Mouse (Mus musculus): ENCODE data around the gene Tspan18. TPM values are rescaled to one million over a fixed set of nuclear protein-coding genes. Genes with fewer than 3 reads are reported as not detected.

The Tspan18 gene
- polyA plus RNA-seq, 2 experiments, result 2.2 to 2.3 TPM

DNA sequence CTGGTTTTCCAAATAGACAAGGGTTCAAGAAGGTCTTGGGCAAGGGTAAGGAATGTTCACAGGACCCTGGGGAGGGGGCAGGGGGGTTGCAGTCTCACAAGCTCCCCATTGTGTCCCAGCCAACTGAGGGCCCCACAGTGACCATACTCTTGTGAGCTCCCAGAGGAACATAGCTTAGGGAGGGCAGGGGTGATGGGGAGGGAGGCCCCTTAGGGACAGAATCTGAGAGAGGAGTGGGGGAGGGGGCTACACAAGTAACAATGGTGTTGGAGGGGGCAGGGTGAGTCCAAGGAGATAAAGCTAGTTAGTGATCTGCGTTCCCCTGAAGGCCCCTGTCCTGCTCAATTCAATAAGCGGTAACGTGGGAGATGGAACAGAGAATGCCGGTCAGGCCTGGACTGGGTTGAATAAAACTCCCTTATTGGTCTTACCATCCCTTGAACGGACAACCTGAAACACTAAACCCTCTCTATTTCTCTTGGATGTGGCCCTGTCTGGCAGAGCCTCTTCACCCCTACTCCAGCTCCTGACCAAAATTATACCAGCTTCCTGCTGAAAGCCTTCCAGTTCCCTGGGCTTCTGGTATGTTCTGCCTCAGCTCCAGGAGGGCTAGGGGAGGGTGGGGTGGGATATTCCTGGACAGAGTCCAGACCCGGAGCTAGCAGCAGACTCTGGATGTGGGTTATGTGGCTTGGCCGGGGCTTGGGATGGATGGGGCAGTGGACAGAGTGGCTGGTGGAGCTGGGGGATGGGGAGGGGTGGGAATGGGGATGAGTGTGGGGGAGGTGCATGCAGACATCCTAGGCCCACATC lies 50.6 kb downstream of the Tspan18 start:
- no peaks in the 10 kb centered on the region for H3K9me3 ChIP-seq (ENCODE audit: control insufficient read depth, low read length)
- H3K27me3 ChIP-seq (ENCODE audit: control insufficient read depth, insufficient read depth, low read length), result no peaks in the 10 kb centered on the region
- TF ChIP-seq CTCF (IDR thresholded peaks at IDR 0.05; ENCODE audit: low read depth) (no peak), EP300 (IDR thresholded peaks at IDR 0.05; ENCODE audit: low read depth) (no peak)
- ATAC-seq (ENCODE audit: insufficient read depth), result no peak
- WGBS (ENCODE audit: insufficient replicate concordance), result 61% methylated on average over 7 of the region's 7 CpGs
- no peak overlapping the region for H3K9ac ChIP-seq (replicated peaks)
- H3K4me3 ChIP-seq (ENCODE audit: insufficient read depth in 1 of 2, low read depth in 2 of 2, low read length in 2 of 2), result no peak overlapping the region
- H3K36me3 ChIP-seq (replicated peaks; ENCODE audit: control insufficient read depth, insufficient read depth, low read depth), result no peaks in the 10 kb centered on the region
- H3K4me2 ChIP-seq (ENCODE audit: low read depth), result no peak overlapping the region
- no peaks in the 10 kb centered on the region; a peak in 1 of 4 replicates for H3K4me1 ChIP-seq (replicated peaks; ENCODE audit: control insufficient read depth in 2 of 2, insufficient read depth in 2 of 2, low read length in 1 of 2)
- H3K27ac ChIP-seq, result no peak overlapping the region
- DNase-seq (ENCODE audit: low read depth in 3 of 3, low spot score in 3 of 3), result no peak

DNA sequence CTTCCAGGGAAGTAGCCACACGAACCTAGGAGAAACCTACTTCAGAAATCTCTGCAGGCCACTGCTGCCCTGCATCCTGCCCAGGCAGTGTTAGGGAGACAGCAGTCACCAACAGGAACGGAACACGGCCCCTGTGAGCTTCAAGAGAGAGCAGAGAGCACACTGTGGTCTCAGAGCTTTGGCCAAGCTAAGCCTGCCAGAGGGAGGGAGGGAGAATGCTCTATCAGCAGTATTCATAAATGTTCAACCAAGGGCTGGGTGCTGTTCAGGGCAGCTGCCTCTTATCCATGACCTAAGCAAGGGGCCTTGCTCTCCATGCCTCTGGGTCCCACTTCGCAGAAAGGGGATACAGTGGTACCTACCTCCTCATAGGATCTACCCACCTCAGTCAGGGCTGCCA lies 51.7 kb downstream of the Tspan18 start:
- Histone ChIP-seq H3K4me3 (ENCODE audit: insufficient read depth in 1 of 2, low read depth in 2 of 2, low read length in 2 of 2) (no peak overlapping the region), H3K9me3 (ENCODE audit: control insufficient read depth, low read length) (no peaks in the 10 kb centered on the region), H3K27me3 (ENCODE audit: control insufficient read depth, insufficient read depth, low read length) (no peaks in the 10 kb centered on the region), H3K4me1 (replicated peaks; ENCODE audit: control insufficient read depth in 2 of 2, insufficient read depth in 2 of 2, low read length in 1 of 2) (no peaks in the 10 kb centered on the region; a peak in 1 of 4 replicates), H3K27ac (no peak overlapping the region), H3K4me2 (ENCODE audit: low read depth) (no peak overlapping the region), H3K36me3 (replicated peaks; ENCODE audit: control insufficient read depth, insufficient read depth, low read depth) (no peaks in the 10 kb centered on the region), H3K9ac (replicated peaks) (no peak overlapping the region)
- no peak for ATAC-seq (ENCODE audit: insufficient read depth)
- 63% methylated on average over 4 of the region's 4 CpGs for WGBS (ENCODE audit: insufficient replicate concordance)
- TF ChIP-seq CTCF (IDR thresholded peaks at IDR 0.05; ENCODE audit: low read depth) (no peak), EP300 (IDR thresholded peaks at IDR 0.05; ENCODE audit: low read depth) (no peak)
- DNase-seq (ENCODE audit: low read depth in 3 of 3, low spot score in 3 of 3), result no peak

GRCm38 (mm10) chr2:93281466-93281865 lies 52.8 kb downstream of the Tspan18 start:
- Histone ChIP-seq H3K9me3 (ENCODE audit: control insufficient read depth, low read length) (no peaks in the 10 kb centered on the region), H3K36me3 (replicated peaks; ENCODE audit: control insufficient read depth, insufficient read depth, low read depth) (no peaks in the 10 kb centered on the region), H3K9ac (replicated peaks) (no peak overlapping the region), H3K27ac (no peak overlapping the region), H3K4me2 (ENCODE audit: low read depth) (no peak overlapping the region), H3K4me1 (replicated peaks; ENCODE audit: control insufficient read depth in 2 of 2, insufficient read depth in 2 of 2, low read length in 1 of 2) (peaks cover 0 to 3% of the 10 kb centered on the region in 2 experiments; a peak in 2 of 4 replicates), H3K27me3 (ENCODE audit: control insufficient read depth, insufficient read depth, low read length) (no peaks in the 10 kb centered on the region), H3K4me3 (ENCODE audit: insufficient read depth in 1 of 2, low read depth in 2 of 2, low read length in 2 of 2) (no peak overlapping the region)
- 55% methylated on average over 6 of the region's 6 CpGs for WGBS (ENCODE audit: insufficient replicate concordance)
- DNase-seq (ENCODE audit: low read depth in 3 of 3, low spot score in 3 of 3) (no peak), ATAC-seq (ENCODE audit: insufficient read depth) (no peak)
- TF ChIP-seq CTCF (IDR thresholded peaks at IDR 0.05; ENCODE audit: low read depth), result no peak
- TF ChIP-seq EP300 (IDR thresholded peaks at IDR 0.05; ENCODE audit: low read depth), result no peak

DNA sequence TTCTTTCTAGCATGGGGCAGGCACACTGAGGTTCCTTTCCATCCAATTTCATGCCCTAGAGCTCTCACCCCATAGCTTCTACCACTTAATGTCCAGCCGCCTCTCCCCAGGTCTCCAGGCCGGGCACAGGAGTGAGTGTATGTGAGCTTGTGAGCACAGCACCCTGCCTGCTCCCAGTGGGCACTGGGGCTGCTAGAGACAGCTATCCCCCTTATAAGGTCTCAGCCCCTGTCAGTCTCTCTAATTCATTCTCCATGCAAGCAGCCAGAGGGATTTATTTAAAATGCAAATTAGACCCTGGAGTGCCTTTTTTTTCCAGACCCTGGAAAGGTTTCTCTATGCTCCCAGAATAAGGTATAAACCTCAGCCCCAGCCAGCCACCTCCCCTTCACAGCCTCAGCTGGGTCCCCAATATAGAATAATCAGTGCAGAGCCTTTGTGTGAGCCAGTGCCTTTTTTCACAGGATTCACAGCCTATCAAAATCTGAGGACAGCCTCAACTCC lies 54.1 kb downstream of the Tspan18 start:
- peaks cover 0 to 3% of the 10 kb centered on the region in 2 experiments; a peak in 2 of 4 replicates for H3K4me1 ChIP-seq (replicated peaks; ENCODE audit: control insufficient read depth in 2 of 2, insufficient read depth in 2 of 2, low read length in 1 of 2)
- no peak for DNase-seq (ENCODE audit: low read depth in 3 of 3, low spot score in 3 of 3)
- H3K9me3 ChIP-seq (ENCODE audit: control insufficient read depth, low read length), result no peaks in the 10 kb centered on the region
- H3K27ac ChIP-seq, result no peak overlapping the region
- H3K36me3 ChIP-seq (replicated peaks; ENCODE audit: control insufficient read depth, insufficient read depth, low read depth), result no peaks in the 10 kb centered on the region
- H3K27me3 ChIP-seq (ENCODE audit: control insufficient read depth, insufficient read depth, low read length), result no peaks in the 10 kb centered on the region
- TF ChIP-seq CTCF (IDR thresholded peaks at IDR 0.05; ENCODE audit: low read depth) (no peak), EP300 (IDR thresholded peaks at IDR 0.05; ENCODE audit: low read depth) (no peak)
- no peak overlapping the region for H3K9ac ChIP-seq (replicated peaks)
- no peak overlapping the region for H3K4me2 ChIP-seq (ENCODE audit: low read depth)
- 75% methylated on average over 2 of the region's 2 CpGs for WGBS (ENCODE audit: insufficient replicate concordance)
- H3K4me3 ChIP-seq (ENCODE audit: insufficient read depth in 1 of 2, low read depth in 2 of 2, low read length in 2 of 2), result no peak overlapping the region
- no peak for ATAC-seq (ENCODE audit: insufficient read depth)

DNA sequence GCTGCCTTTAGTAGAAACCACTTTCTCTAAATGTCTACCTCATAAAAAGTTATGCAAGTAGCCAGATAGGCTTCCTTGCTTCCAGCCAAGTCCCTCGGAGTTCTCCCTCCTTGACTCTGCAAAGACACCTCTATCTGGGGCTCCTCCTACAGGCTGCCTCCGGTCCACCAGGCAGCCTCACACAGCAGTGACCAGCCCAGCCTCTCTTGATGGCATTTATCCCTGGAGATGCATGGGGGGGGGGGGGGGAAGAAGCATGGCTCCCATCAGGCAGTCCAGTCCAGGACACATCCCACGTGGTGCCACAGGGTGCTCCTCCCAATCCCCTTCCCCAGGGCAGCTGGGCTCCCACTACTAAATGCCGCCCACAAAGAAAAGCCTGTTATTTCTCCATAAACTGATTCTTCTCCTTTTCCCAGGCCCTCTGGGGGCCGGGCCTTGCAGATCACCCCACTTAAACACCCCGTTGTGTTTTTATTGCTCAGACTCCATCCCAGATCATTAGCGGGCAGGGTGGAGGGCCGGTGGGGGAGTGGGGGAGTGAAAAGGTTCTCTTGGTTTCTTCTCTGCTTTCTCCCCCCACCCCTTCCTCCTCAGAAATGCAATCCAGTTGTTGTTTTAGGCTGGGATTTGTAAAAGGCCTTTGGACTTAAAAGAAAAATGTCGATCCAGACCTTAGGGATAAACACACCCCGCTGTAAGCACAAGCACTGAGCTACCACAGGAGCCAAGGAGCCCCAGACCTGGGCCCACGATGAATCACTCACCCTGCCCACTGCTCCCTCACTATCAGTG lies 55.9 kb downstream of the Tspan18 start:
- Histone ChIP-seq H3K4me3 (ENCODE audit: insufficient read depth in 1 of 2, low read depth in 2 of 2, low read length in 2 of 2) (no peak overlapping the region), H3K36me3 (replicated peaks; ENCODE audit: control insufficient read depth, insufficient read depth, low read depth) (no peaks in the 10 kb centered on the region), H3K27ac (no peak overlapping the region), H3K4me2 (ENCODE audit: low read depth) (no peak overlapping the region), H3K9me3 (ENCODE audit: control insufficient read depth, low read length) (no peaks in the 10 kb centered on the region), H3K9ac (replicated peaks) (no peak overlapping the region), H3K4me1 (replicated peaks; ENCODE audit: control insufficient read depth in 2 of 2, insufficient read depth in 2 of 2, low read length in 1 of 2) (peaks cover 0 to 3% of the 10 kb centered on the region in 2 experiments; a peak in 2 of 4 replicates), H3K27me3 (ENCODE audit: control insufficient read depth, insufficient read depth, low read length) (no peaks in the 10 kb centered on the region)
- TF ChIP-seq CTCF (IDR thresholded peaks at IDR 0.05; ENCODE audit: low read depth), result 0 out of 2 replicates have a peak, but pooled peaks have one; percentile 21
- TF ChIP-seq EP300 (IDR thresholded peaks at IDR 0.05; ENCODE audit: low read depth), result no peak
- no peak for DNase-seq (ENCODE audit: low read depth in 3 of 3, low spot score in 3 of 3)
- WGBS (ENCODE audit: insufficient replicate concordance), result 39% methylated on average over 11 of the region's 11 CpGs
- ATAC-seq (ENCODE audit: insufficient read depth), result no peak

All from liver, embryonic 14.5 days (tissue).